In genomic region chr17:7826819-7827515, GRCm38 (mm10) we compare ENCODE assay signal across 9 mouse cellular contexts. TPM values are rescaled to one million over a fixed set of nuclear protein-coding genes. Genes with fewer than 3 reads are reported as not detected.
DNase-seq lines count a peak whose midpoint lies in the region; ATAC-seq lines count a peak whose summit lies in the region.
"Had no signal": no experiment of that assay in that cellular context is flagged by ENCODE, and none has a peak within 500 bp of the region (broad histone marks: within the 10 kb centered on the region; RNA-seq: fewer than 3 reads in every experiment).

Gene Fndc1, minus strand, starts transcription at chr17:7827302.

- peaks cover 9% of the 10 kb centered on the region; the same call in 1 of the 2 replicates for H3K4me1 ChIP-seq in embryonic facial prominence, embryonic 12.5 days
- peaks cover 11% of the 10 kb centered on the region for H3K4me1 ChIP-seq in kidney, embryonic 15.5 days
- H3K4me1 ChIP-seq in liver, embryonic 13.5 days (replicated peaks), result no peaks in the 10 kb centered on the region; the same call in 1 of the 2 replicates

- H3K36me3 ChIP-seq in embryonic facial prominence, embryonic 12.5 days, result no peaks in the 10 kb centered on the region
- no peaks in the 10 kb centered on the region for H3K36me3 ChIP-seq in kidney, embryonic 15.5 days
- H3K36me3 ChIP-seq in liver, embryonic 13.5 days, result no peaks in the 10 kb centered on the region

- H3K9ac ChIP-seq in embryonic facial prominence, embryonic 12.5 days, result peak within 1 kb of the TSS; percentile 69
- H3K9ac ChIP-seq in kidney, embryonic 15.5 days, result peak within 1 kb of the TSS; percentile 40
- no peak within 1 kb of the TSS for H3K9ac ChIP-seq in liver, embryonic 13.5 days

- no peak within 1 kb of the TSS for H3K27ac ChIP-seq in embryonic facial prominence, embryonic 12.5 days
- H3K27ac ChIP-seq in kidney, embryonic 15.5 days, result no peak within 1 kb of the TSS
- H3K27ac ChIP-seq in liver, embryonic 13.5 days, result no peak within 1 kb of the TSS
- H3K27ac ChIP-seq: macrophage had no signal

- DNase-seq in kidney, adult 18-20 months, result peak; percentile 52
- DNase-seq in kidney, adult 11 months, result no peak
- peak; percentile 45 to 56 for DNase-seq in heart, adult 9 months (ENCODE audit: low spot score in 2 of 2)
- DNase-seq in liver, embryonic 13.5 days, result no peak
- peak; percentile 66 for DNase-seq in neural tube, embryonic 10.5 days (ENCODE audit: extremely low spot score, low spot score)
- peak; percentile 7 to 72 for DNase-seq in thymus, postnatal 10 days (ENCODE audit: low spot score in 2 of 2)

- H3K4me3 ChIP-seq in embryonic facial prominence, embryonic 12.5 days, result peak within 1 kb of the TSS; percentile 51
- peak within 1 kb of the TSS; percentile 56 for H3K4me3 ChIP-seq in kidney, embryonic 15.5 days (replicated peaks)
- peak within 1 kb of the TSS; percentile 44 for H3K4me3 ChIP-seq in liver, embryonic 13.5 days (replicated peaks)

- ATAC-seq in embryonic facial prominence, embryonic 12.5 days (ENCODE audit: insufficient number of reproducible peaks, insufficient read depth, low FRiP score, low TSS enrichment), result 0 out of 2 replicates have a peak, but pooled peaks have one; percentile 67
- ATAC-seq in kidney, embryonic 15.5 days (replicated peaks; ENCODE audit: low FRiP score), result peak; percentile 77; the same call in 1 of the 2 replicates
- ATAC-seq in liver, embryonic 13.5 days (ENCODE audit: low read depth), result no peak

- WGBS in embryonic facial prominence, embryonic 12.5 days, result 2% methylated on average over 60 of the region's 60 CpGs
- WGBS in kidney, embryonic 15.5 days, result 1% methylated on average over 60 of the region's 60 CpGs
- 2% methylated on average over 53 of the region's 60 CpGs for WGBS in liver, embryonic 13.5 days (ENCODE audit: insufficient replicate concordance)

- peak within 1 kb of the TSS; percentile 100 for H3K4me2 ChIP-seq in embryonic facial prominence, embryonic 12.5 days (replicated peaks)
- H3K4me2 ChIP-seq in kidney, embryonic 15.5 days, result peak within 1 kb of the TSS; percentile 93
- peak within 1 kb of the TSS; percentile 62 for H3K4me2 ChIP-seq in liver, embryonic 13.5 days

- peaks cover 43% of the 10 kb centered on the region for H3K27me3 ChIP-seq in embryonic facial prominence, embryonic 12.5 days
- H3K27me3 ChIP-seq in kidney, embryonic 15.5 days, result peaks cover 55% of the 10 kb centered on the region
- H3K27me3 ChIP-seq in liver, embryonic 13.5 days, result peaks cover 47% of the 10 kb centered on the region

- H3K9me3 ChIP-seq in embryonic facial prominence, embryonic 12.5 days, result no peaks in the 10 kb centered on the region
- no peaks in the 10 kb centered on the region for H3K9me3 ChIP-seq in kidney, embryonic 15.5 days (replicated peaks)
- no peaks in the 10 kb centered on the region for H3K9me3 ChIP-seq in liver, embryonic 13.5 days (replicated peaks)

RNA-seq across cellular contexts. Expression of gene Fndc1, which starts in this region (rescaled TPM):
- 7.8 and 10.6 TPM in 2 replicates for polyA plus RNA-seq in embryonic facial prominence, embryonic 12.5 days (2016; fragmentation: Nextera tagmentation; extraction: Ambion mirVana)
- polyA plus RNA-seq in kidney, embryonic 15.5 days (2015; fragmentation: Nextera tagmentation; extraction: Ambion mirVana), result 3.0 and 3.1 TPM in 2 replicates
- 0.22 and 0.24 TPM in 2 replicates for polyA plus RNA-seq in liver, embryonic 13.5 days (2015; fragmentation: Nextera tagmentation; extraction: Ambion mirVana)
- polyA plus RNA-seq: macrophage had no signal

Comparison
In these comparisons a context has a peak if more than half of its experiments do, and no peak if none do; other contexts are left out.
1. DNase-seq: peak in kidney, adult 18-20 months (single experiment), heart, adult 9 months (2 of 2), neural tube, embryonic 10.5 days (single experiment) and thymus, postnatal 10 days (2 of 2); none in kidney, adult 11 months (single experiment) and liver, embryonic 13.5 days (single experiment).
2. Peak in every context shown above with its lines, with median percentiles within 50 percentile points of each other: H3K4me2 ChIP-seq and H3K4me3 ChIP-seq.